Mouse (Mus musculus) stomach, postnatal 0 days (tissue): ENCODE measurements around the gene Ptprn. TPM values are rescaled to one million over a fixed set of nuclear protein-coding genes. Genes with fewer than 3 reads are reported as not detected.
A peak's percentile ranks its signal among the peaks of the same experiment; 100 is the strongest.

Experiments
- ATAC-seq: fragments of 200-750 bp; cut with Nextera tagmentation; 2 replicates; pipeline ENCODE4 v1.8.0; 2017; ENCODE audit not compliant: low FRiP score, low TSS enrichment
- DNase-seq: peaks from one replicate; pipeline ENCODE4 v3.0.0-alpha.2; 2016; ENCODE audit warnings: low spot score
- H3K27ac ChIP-seq: fragments of 300-500 bp; sonication (generic); replicated peaks from 2 replicates; pipeline ENCODE4 v1.5.1; 2014; ENCODE audit warnings: mild to moderate bottlenecking, control low read depth
- H3K27me3 ChIP-seq: fragments of 300-500 bp; sonication (generic); 2 replicates; pipeline ENCODE4 v1.6.1; 2014; ENCODE audit warnings: low read length; ENCODE audit not compliant: control insufficient read depth, insufficient read depth
- H3K36me3 ChIP-seq: fragments of 300-500 bp; sonication (generic); 2 replicates; pipeline ENCODE4 v1.6.1; 2014; ENCODE audit warnings: low read length, mixed read lengths; ENCODE audit not compliant: control insufficient read depth, insufficient read depth
- H3K4me1 ChIP-seq: fragments of 300-500 bp; sonication (generic); replicated peaks from 2 replicates; pipeline ENCODE4 v1.6.1; 2014; ENCODE audit warnings: antibody characterized with exemption; ENCODE audit not compliant: control insufficient read depth, insufficient read depth
- H3K4me2 ChIP-seq: fragments of 300-500 bp; sonication (generic); replicated peaks from 2 replicates; pipeline ENCODE4 v1.6.1; 2014; ENCODE audit warnings: low read depth, mild to moderate bottlenecking, control low read depth, moderate library complexity
- H3K4me3 ChIP-seq: fragments of 300-500 bp; sonication (generic); 2 replicates; pipeline ENCODE4 v1.5.1; 2014; ENCODE audit warnings: low read depth, low read length, control low read depth
- H3K9ac ChIP-seq: fragments of 300-500 bp; sonication (generic); 2 replicates; pipeline ENCODE4 v1.6.1; 2014; ENCODE audit warnings: mild to moderate bottlenecking, low read length, control low read depth, mixed read lengths
- H3K9me3 ChIP-seq: fragments of 300-500 bp; sonication (generic); 2 replicates; pipeline ENCODE4 v1.6.1; 2016; ENCODE audit warnings: low read length; ENCODE audit not compliant: control insufficient read depth
- CTCF ChIP-seq: IDR thresholded peaks from 2 replicates; pipeline ENCODE4 v1.5.1; 2016; ENCODE audit warnings: antibody characterized with exemption, low read depth, mild to moderate bottlenecking, moderate library complexity
- EP300 ChIP-seq: optimal IDR thresholded peaks from 2 replicates; pipeline ENCODE3; 2016; ENCODE audit warnings: antibody characterized with exemption
- WGBS: fragments of 180-500 bp; shearing (Covaris S2); extraction: QIAGEN DNeasy Blood & Tissue Kit; methylation state at CpG from one replicate; pipeline ENCODE4 v1.1.7; 2014; 5-methylcytosine and 5-hydroxymethylcytosine counted together
- microRNA-seq: library from miRNA; unstranded; fragments of <30 nt; microRNA quantifications from one replicate; pipeline ENCODE4, GENCODE M21; 2016
- polyA plus RNA-seq: library from polyadenylated mRNA; unstranded; fragments of >200 nt; fragmentation: Nextera tagmentation; extraction: Ambion mirVana; gene quantifications from 2 replicates; pipeline ENCODE4 v1.2.1, GENCODE M21; 2015

Gene Ptprn
- polyA plus RNA-seq, 1 experiment from 2014 or later = 2.5 TPM

DNA sequence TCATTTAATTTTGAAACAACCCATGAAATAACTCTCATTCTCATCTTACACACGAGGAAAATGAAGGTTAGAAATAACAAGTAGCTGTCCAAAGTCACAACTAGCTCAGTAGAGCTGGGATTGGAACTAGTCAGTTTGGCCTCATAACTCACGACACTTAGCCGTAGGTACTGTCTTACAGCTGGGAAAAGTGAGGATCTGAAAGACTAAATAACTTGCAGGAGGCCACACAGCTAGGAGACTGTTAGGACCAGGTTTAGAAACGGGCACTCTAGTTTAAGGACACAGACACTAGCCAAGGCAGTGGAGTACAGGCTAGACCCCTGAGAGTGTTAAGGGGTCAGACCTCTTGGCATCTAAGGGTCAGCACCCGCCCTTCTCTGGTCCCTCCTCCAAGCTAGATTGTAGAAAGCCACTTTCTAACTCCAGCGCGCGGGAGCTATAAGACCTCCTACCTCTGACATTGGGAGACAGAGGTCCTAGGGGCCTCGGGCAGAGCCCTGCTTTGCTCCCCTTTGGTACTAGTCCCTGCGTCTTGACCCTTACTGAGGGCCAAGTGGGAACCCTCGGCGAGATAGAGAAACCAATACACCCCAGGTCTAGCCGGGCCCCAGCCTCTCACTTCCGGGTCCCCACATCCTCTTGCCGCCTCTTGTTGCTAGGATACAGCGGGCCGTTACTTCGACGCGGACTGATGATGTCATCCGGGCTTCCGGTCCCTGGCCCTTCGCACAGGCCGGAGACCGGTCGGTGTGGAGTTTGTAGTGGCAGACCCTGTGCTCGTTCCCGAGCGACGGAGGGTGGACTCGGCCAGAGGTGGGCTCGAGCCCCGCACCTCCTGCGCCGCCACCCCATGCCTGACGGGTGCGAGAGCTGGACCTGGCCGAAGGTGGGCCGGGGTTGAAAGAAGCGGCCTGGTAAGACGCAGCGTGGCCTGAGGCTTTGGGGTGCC lies 53.9 kb downstream of the Ptprn start, which contains the start of the genes Glb1l and Stk16:
Gene Glb1l, minus strand, starts transcription at position 678 of the 952 bp plus-strand sequence.
Gene Stk16, plus strand, starts transcription at position 703 of the 952 bp plus-strand sequence.
- H3K9me3 ChIP-seq = no peaks in the 10 kb centered on the region
- H3K9ac ChIP-seq = peak within 1 kb of the TSS; percentile 96
- ATAC-seq = peak; percentile 83
- no peaks in the 10 kb centered on the region for H3K27me3 ChIP-seq
- no peak for TF ChIP-seq CTCF
- no peak for TF ChIP-seq EP300
- H3K4me1 ChIP-seq = no peaks in the 10 kb centered on the region; the same call in 1 of the 2 replicates
- H3K4me3 ChIP-seq = peak within 1 kb of the TSS; percentile 91
- WGBS = 4% methylated on average over 42 of the region's 42 CpGs
- peak within 1 kb of the TSS; percentile 95 for H3K4me2 ChIP-seq
- peaks cover 9% of the 10 kb centered on the region; the same call in 1 of the 2 replicates for H3K36me3 ChIP-seq
- H3K27ac ChIP-seq = peak within 1 kb of the TSS; percentile 76
- peak; percentile 97 for DNase-seq

DNA sequence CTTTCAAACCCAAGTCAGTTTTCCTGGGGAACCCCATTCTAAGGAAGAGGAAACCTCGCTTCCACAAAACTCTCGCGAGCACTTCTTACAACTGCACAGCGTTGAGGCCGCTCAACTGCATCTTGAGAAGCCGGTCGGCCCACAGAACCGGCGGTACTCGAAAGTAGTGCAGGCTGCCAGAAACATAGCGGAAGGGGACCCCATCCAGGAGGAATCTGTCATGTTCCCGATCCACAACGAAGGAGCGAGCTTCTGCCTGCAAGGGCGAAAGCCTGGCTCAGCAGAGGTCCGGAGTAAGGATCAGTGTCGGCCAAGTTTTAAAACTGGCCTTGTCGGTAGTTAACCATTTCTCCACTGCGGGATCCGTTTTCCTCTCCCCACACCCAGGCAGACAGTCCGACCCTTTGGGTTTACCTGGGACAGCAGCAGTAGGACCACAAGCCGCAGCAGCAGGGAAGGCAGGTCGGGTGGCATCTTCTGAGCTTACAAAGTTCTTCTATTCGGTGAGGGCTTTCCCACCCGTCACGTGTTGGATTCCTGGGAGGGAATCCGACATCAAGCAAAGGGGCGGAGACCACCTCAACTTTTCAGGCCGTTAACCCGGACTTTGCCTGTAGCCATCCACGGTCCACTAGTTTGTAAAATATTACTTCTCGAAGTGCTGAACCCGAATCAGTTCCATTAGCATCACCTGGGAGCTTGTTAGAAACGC lies 55.2 kb downstream of the Ptprn start:
- H3K27ac ChIP-seq = peak overlapping the region; percentile 69
- peaks cover 7% of the 10 kb centered on the region; the same call in 1 of the 2 replicates for H3K36me3 ChIP-seq
- 14% methylated on average over 34 of the region's 34 CpGs for WGBS
- ATAC-seq (peak; percentile 26; the same call in 1 of the 2 replicates), DNase-seq (peak; percentile 46)
- H3K4me1 ChIP-seq = no peaks in the 10 kb centered on the region; the same call in 1 of the 2 replicates
- TF ChIP-seq EP300 (no peak), CTCF (no peak)
- H3K4me2 ChIP-seq = peak overlapping the region; percentile 57
- H3K4me3 ChIP-seq = peak overlapping the region; percentile 38
- H3K27me3 ChIP-seq = no peaks in the 10 kb centered on the region
- H3K9ac ChIP-seq = peak overlapping the region; percentile 67
- H3K9me3 ChIP-seq = no peaks in the 10 kb centered on the region

DNA sequence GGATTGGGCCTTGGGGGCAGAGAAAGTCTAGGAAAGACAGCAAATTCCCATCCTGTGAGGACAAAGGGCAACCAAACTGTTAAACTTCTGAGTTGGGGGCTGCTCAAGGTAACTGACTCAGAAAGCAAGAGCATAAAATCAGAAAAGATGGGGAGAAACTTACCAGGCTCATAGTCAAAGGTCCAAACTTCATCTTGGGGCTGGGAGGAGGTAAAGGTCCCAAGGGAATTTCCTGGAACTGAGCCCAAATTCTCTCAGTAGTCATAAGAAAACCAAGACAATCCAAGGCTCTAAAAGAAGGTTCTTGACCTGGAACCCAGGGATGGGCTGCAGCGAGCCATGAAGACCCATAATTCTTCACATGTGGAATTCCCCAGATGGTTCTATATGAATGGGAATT lies 63.1 kb downstream of the Ptprn start:
- no peaks in the 10 kb centered on the region for H3K4me1 ChIP-seq
- peaks cover 18% of the 10 kb centered on the region for H3K36me3 ChIP-seq
- no peak overlapping the region for H3K9ac ChIP-seq
- no peak overlapping the region for H3K4me3 ChIP-seq
- ATAC-seq (no peak), DNase-seq (no peak)
- H3K4me2 ChIP-seq = no peak overlapping the region
- no peak overlapping the region for H3K27ac ChIP-seq
- TF ChIP-seq EP300 (no peak), CTCF (no peak)
- 86% methylated on average over 1 of the region's 1 CpGs for WGBS
- no peaks in the 10 kb centered on the region for H3K9me3 ChIP-seq
- no peaks in the 10 kb centered on the region for H3K27me3 ChIP-seq

Small RNA genes lying within 50 kb of the gene (microRNA-seq; reads per million reads assigned to microRNA genes)
- gene Gm27943 = not detected

Other genes starting within 250 kb of the Ptprn start
- gene Nhej1, start 139.3 kb downstream of the Ptprn start, polyA plus RNA-seq = 3.5 and 4.2 TPM in 2 replicates
- 2.2 TPM in 2 replicates for gene Slc23a3, start 130.6 kb downstream of the Ptprn start, polyA plus RNA-seq
- 35.1 and 38.3 TPM in 2 replicates for gene Cnppd1, start 121.8 kb downstream of the Ptprn start, polyA plus RNA-seq
- 30.4 and 31.2 TPM in 2 replicates for gene Retreg2, start 121.7 kb downstream of the Ptprn start, polyA plus RNA-seq
- gene Zfand2b, start 95.9 kb downstream of the Ptprn start, polyA plus RNA-seq = 43.0 and 44.5 TPM in 2 replicates
- 20.9 and 21.5 TPM in 2 replicates for gene Abcb6, start 84.1 kb downstream of the Ptprn start, polyA plus RNA-seq
- gene Ankzf1, start 72.4 kb downstream of the Ptprn start, polyA plus RNA-seq = 12.9 and 13.6 TPM in 2 replicates
- gene Atg9a, start 72.3 kb downstream of the Ptprn start, polyA plus RNA-seq = 17.4 and 18.8 TPM in 2 replicates
- 5.2 and 7.1 TPM in 2 replicates for gene Glb1l, start 53.7 kb downstream of the Ptprn start, polyA plus RNA-seq
- 57.9 and 58.1 TPM in 2 replicates for gene Stk16, start 53.7 kb downstream of the Ptprn start, polyA plus RNA-seq
- gene Tuba4a, start 44.6 kb downstream of the Ptprn start, polyA plus RNA-seq = 314 and 325 TPM in 2 replicates
- gene A630095N17Rik, start 32.4 kb downstream of the Ptprn start, polyA plus RNA-seq = 0.25 TPM in 1 of 2 replicates, not detected in the other
- 24.2 and 25.8 TPM in 2 replicates for gene Dnajb2, start 28.1 kb downstream of the Ptprn start, polyA plus RNA-seq
- 7.7 and 8.7 TPM in 2 replicates for gene Resp18, start 13.9 kb upstream of the Ptprn start, polyA plus RNA-seq
- gene Dnpep, start 53.5 kb upstream of the Ptprn start, polyA plus RNA-seq = 104 and 108 TPM in 2 replicates
- gene Des, start 95.8 kb upstream of the Ptprn start, polyA plus RNA-seq = 223 and 291 TPM in 2 replicates
- gene Speg, start 110.8 kb upstream of the Ptprn start, polyA plus RNA-seq = 28.8 and 30.0 TPM in 2 replicates
- 85.2 and 98.6 TPM in 2 replicates for gene Gmppa, start 171.4 kb upstream of the Ptprn start, polyA plus RNA-seq
- 0.55 and 0.63 TPM in 2 replicates for gene Asic4, start 185.9 kb upstream of the Ptprn start, polyA plus RNA-seq
- gene Chpf, start 214.8 kb upstream of the Ptprn start, polyA plus RNA-seq = 24.6 and 25.2 TPM in 2 replicates
- 1.4 and 1.7 TPM in 2 replicates for gene Tmem198, start 215.0 kb upstream of the Ptprn start, polyA plus RNA-seq
- gene Obsl1, start 241.9 kb upstream of the Ptprn start, polyA plus RNA-seq = 17.9 and 21.2 TPM in 2 replicates
- gene Inha, start 242.6 kb upstream of the Ptprn start, polyA plus RNA-seq = 4.7 and 6.1 TPM in 2 replicates